Mouse (Mus musculus) kidney, adult 2 months (tissue): ENCODE results near the gene Slc18b1.
"Not testable (repeated sequence)": the region's sequence is repeated elsewhere in the genome, so short reads cannot be mapped to it uniquely, and the experiment has no call there.

Experiments used
- CTCF ChIP-seq: fragments of 200-500 bp; conservative IDR thresholded peaks from 2 replicates; pipeline ENCODE4 v1.5.1; 2011; ENCODE audit warnings: low read depth, mild to moderate bottlenecking, control low read depth, low read length, moderate library complexity, mixed read lengths; ENCODE audit not compliant: insufficient read depth, insufficient read length
- POLR2A ChIP-seq: fragments of 200-500 bp; IDR thresholded peaks from one replicate; pipeline ENCODE4 v1.6.1; 2011; ENCODE audit warnings: low read depth, low read length, control low read depth

DNA sequence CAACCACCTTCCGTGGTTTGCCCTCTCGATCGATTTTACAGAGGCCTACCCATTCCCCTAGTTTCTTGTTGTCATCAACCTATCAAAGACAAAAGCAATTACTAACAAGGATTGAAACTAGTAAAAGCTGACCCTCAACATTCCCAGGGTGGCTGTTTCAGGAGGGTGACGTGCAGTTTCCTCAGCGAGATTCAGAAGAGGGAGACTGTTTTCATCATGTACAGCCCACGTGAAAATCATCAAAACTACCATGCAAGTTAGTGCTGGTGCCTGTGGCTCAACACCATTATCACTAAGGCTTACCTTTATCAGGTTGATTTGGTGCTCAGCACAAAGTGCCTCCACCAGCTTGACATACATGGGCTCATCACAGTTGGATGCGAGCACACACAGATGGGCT lies 11.2 kb upstream of the Slc18b1 start:
- not testable (repeated sequence) for TF ChIP-seq CTCF, POLR2A
